Mouse (Mus musculus): ENCODE results near the gene S100g. TPM values are rescaled to one million over a fixed set of nuclear protein-coding genes. Genes with fewer than 3 reads are reported as not detected.

S100g gene
- total and polyA plus RNA-seq, 3 experiments, result not detected

- Histone ChIP-seq H3K27me3 (replicated peaks) (no peaks in the 10 kb centered on the region), H3K9ac (ENCODE audit: insufficient read depth, low read depth) (no peak overlapping the region), H3K4me2 (ENCODE audit: insufficient read depth, low read depth, poor library complexity, severe bottlenecking) (no peak overlapping the region), H3K79me2 (replicated peaks; ENCODE audit: control insufficient read depth, extremely low read depth, insufficient read depth, poor library complexity, severe bottlenecking) (no peaks in the 10 kb centered on the region), H3K4me1 (ENCODE audit: control insufficient read depth in 1 of 2, insufficient read depth in 2 of 2) (no peaks in the 10 kb centered on the region), H3K27ac (ENCODE audit: insufficient read depth, low read depth) (no peak overlapping the region), H3K36me3 (replicated peaks in 1 of 2; ENCODE audit: control insufficient read depth in 1 of 2, insufficient read depth in 1 of 2, low read length in 1 of 2) (peaks cover 0 to 2% of the 10 kb centered on the region in 2 experiments), H3K4me3 (replicated peaks in 1 of 3; ENCODE audit: low read depth in 2 of 3, low read length in 2 of 3, poor library complexity in 1 of 3) (no peak overlapping the region), H3K9me3 (replicated peaks; ENCODE audit: low read length) (no peaks in the 10 kb centered on the region)
- in situ Hi-C loops (cut with MboI; ENCODE audit: low pct_ligation_motif_present, low pct_unique_long_range_greater_than_20kb, low sequenced_read_pairs), result no loop called here
- dilution Hi-C loops (cut with MboI; ENCODE audit: extremely low pct_ligation_motif_present, extremely low pct_unique_long_range_greater_than_20kb, low sequenced_read_pairs), result no loop called here
- DNase-seq (ENCODE audit: extremely low read depth), result no peak
- TF ChIP-seq CTCF (conservative IDR thresholded peaks at IDR 0.05 in 1 of 2, IDR thresholded peaks at IDR 0.05 in 1 of 2; ENCODE audit: low read depth in 2 of 2, low read length in 2 of 2) (no peak), MAX (IDR thresholded peaks at IDR 0.05; ENCODE audit: low read length) (no peak), RCOR1 (conservative IDR thresholded peaks at IDR 0.05; ENCODE audit: low read depth, low read length) (no peak), TCF12 (IDR thresholded peaks at IDR 0.05; ENCODE audit: low read depth, low read length) (no peak), BHLHE40 (IDR thresholded peaks at IDR 0.05; ENCODE audit: low read depth, low read length) (no peak), EP300 (IDR thresholded peaks at IDR 0.05; ENCODE audit: low read length) (no peak), ETS1 (conservative IDR thresholded peaks at IDR 0.05; ENCODE audit: low read depth, low read length) (no peak), E2F4 (IDR thresholded peaks at IDR 0.05; ENCODE audit: insufficient replicate concordance, low read depth, low read length) (no peak)
These were observed 559 bp downstream of the S100g start for GRCm38 (mm10) chrX:162963840-162964239.

DNA sequence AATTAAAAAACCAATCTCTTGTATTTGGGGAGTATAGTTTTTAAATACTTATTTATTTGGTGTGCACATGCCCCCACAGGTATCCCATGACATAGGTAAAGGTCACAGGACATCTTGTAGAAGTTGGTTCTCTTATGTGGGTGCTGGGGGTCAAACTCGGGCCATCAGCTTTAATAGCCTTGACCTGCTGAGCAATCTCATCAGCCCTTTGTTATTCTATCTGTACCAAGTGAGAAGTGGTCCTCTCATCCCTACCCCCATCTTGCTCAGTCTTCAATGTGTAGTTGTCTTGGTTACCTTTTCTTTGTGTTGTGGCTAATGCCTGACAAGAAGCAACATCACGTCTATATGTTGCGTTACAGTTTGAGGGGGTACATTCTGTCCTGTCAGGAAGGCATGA, 6.5 kb downstream of the S100g start:
- no peaks in the 10 kb centered on the region for H3K27me3 ChIP-seq (replicated peaks)
- no peak overlapping the region for H3K9ac ChIP-seq (ENCODE audit: insufficient read depth, low read depth)
- no peak overlapping the region for H3K4me2 ChIP-seq (ENCODE audit: insufficient read depth, low read depth, poor library complexity, severe bottlenecking)
- no peaks in the 10 kb centered on the region for H3K9me3 ChIP-seq (replicated peaks; ENCODE audit: low read length)
- no peak overlapping the region for H3K27ac ChIP-seq (ENCODE audit: insufficient read depth, low read depth)
- H3K36me3 ChIP-seq (replicated peaks in 1 of 2; ENCODE audit: control insufficient read depth in 1 of 2, insufficient read depth in 1 of 2, low read length in 1 of 2), result peaks cover 0 to 7% of the 10 kb centered on the region in 2 experiments
- no peak overlapping the region for H3K4me3 ChIP-seq (replicated peaks in 1 of 3; ENCODE audit: low read depth in 2 of 3, low read length in 2 of 3, poor library complexity in 1 of 3)
- in situ Hi-C loops (cut with MboI; ENCODE audit: low pct_ligation_motif_present, low pct_unique_long_range_greater_than_20kb, low sequenced_read_pairs), result no loop called here
- H3K79me2 ChIP-seq (replicated peaks; ENCODE audit: control insufficient read depth, extremely low read depth, insufficient read depth, poor library complexity, severe bottlenecking), result no peaks in the 10 kb centered on the region
- H3K4me1 ChIP-seq (ENCODE audit: control insufficient read depth in 1 of 2, insufficient read depth in 2 of 2), result no peaks in the 10 kb centered on the region
- DNase-seq (ENCODE audit: extremely low read depth), result no peak
- dilution Hi-C loops (cut with MboI; ENCODE audit: extremely low pct_ligation_motif_present, extremely low pct_unique_long_range_greater_than_20kb, low sequenced_read_pairs), result no loop called here
- TF ChIP-seq MYC (IDR thresholded peaks at IDR 0.05; ENCODE audit: low read depth, low read length) (no peak), KAT2A (IDR thresholded peaks at IDR 0.05; ENCODE audit: insufficient replicate concordance, low read length) (no peak)

DNA sequence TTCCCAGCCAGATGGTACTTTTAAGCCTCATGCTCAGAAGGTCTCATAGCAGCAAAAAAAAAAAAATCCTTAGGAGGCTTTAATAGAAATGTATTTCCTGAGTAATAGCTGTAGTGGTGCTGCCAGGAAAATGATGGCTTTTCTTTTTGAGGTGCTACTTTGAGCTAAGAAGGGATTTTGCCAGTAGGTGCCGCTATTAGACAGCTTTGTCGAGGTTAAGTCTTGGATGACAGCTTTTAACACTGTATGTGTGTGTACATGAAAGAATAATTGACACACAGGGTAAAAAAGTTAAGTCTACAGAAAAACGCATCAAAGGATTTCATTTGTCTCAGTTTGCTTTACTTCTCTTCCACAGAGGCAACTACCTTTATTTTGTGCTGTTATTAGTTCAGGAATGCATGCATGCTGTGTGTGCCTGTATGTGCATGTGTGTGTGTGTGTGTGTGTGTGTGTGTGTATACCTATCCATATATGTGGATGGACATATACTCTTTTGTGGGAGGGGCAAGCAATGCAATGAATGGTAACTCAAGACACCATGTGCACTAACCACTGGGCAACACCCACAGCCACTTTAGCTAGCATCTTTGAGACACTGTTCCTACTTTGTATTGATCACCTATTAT, 14.5 kb downstream of the S100g start:
- DNase-seq (ENCODE audit: extremely low read depth), result peak; percentile 44
- dilution Hi-C loops (cut with MboI; ENCODE audit: extremely low pct_ligation_motif_present, extremely low pct_unique_long_range_greater_than_20kb, low sequenced_read_pairs), result no loop called here
- in situ Hi-C loops (cut with MboI; ENCODE audit: low pct_ligation_motif_present, low pct_unique_long_range_greater_than_20kb, low sequenced_read_pairs), result no loop called here

More for the DNA sequence above, 14.5 kb downstream of the S100g start:
- Histone ChIP-seq H3K9me3 (replicated peaks; ENCODE audit: low read length) (no peaks in the 10 kb centered on the region), H3K9ac (ENCODE audit: insufficient read depth, low read depth) (no peak overlapping the region), H3K27me3 (replicated peaks) (no peaks in the 10 kb centered on the region), H3K4me1 (ENCODE audit: control insufficient read depth in 1 of 2, insufficient read depth in 2 of 2) (no peaks in the 10 kb centered on the region), H3K4me3 (replicated peaks in 1 of 3; ENCODE audit: low read depth in 2 of 3, low read length in 2 of 3, poor library complexity in 1 of 3) (no peak overlapping the region), H3K4me2 (ENCODE audit: insufficient read depth, low read depth, poor library complexity, severe bottlenecking) (no peak overlapping the region), H3K36me3 (replicated peaks in 1 of 2; ENCODE audit: control insufficient read depth in 1 of 2, insufficient read depth in 1 of 2, low read length in 1 of 2) (peaks cover 0 to 5% of the 10 kb centered on the region in 2 experiments), H3K79me2 (replicated peaks; ENCODE audit: control insufficient read depth, extremely low read depth, insufficient read depth, poor library complexity, severe bottlenecking) (no peaks in the 10 kb centered on the region), H3K27ac (ENCODE audit: insufficient read depth, low read depth) (no peak overlapping the region)
- TF ChIP-seq SMC3 (IDR thresholded peaks at IDR 0.05; ENCODE audit: low read depth, low read length) (peak; percentile 49), RAD21 (IDR thresholded peaks at IDR 0.05; ENCODE audit: low read depth, low read length) (peak; percentile 78), JUND (conservative IDR thresholded peaks at IDR 0.05; ENCODE audit: low read depth, low read length) (no peak), CTCF (conservative IDR thresholded peaks at IDR 0.05 in 1 of 2, IDR thresholded peaks at IDR 0.05 in 1 of 2; ENCODE audit: low read depth in 2 of 2, low read length in 2 of 2) (peak; percentile 25 to 69; a peak in 3 of 4 replicates), MXI1 (IDR thresholded peaks at IDR 0.05; ENCODE audit: low read depth, low read length) (no peak)

Data from CH12.LX (cell line).